Mouse (Mus musculus) ES-E14 (cell line): ENCODE results near the gene Myo3b. TPM values are rescaled to one million over a fixed set of nuclear protein-coding genes. Genes with fewer than 3 reads are reported as not detected.

Source experiments
- DNase-seq: peaks from one replicate; pipeline ENCODE4 v3.0.0-alpha.2; 2013; ENCODE audit warnings: low read depth, low spot score
- H3K27ac ChIP-seq: 2 replicates; pipeline ENCODE4 v1.5.1; 2012; ENCODE audit warnings: low read depth, mild to moderate bottlenecking, low read length, moderate library complexity, mixed read lengths; ENCODE audit not compliant: poor library complexity, insufficient read depth, severe bottlenecking
- H3K36me3 ChIP-seq: 2 replicates; pipeline ENCODE4 v1.6.1; 2012; ENCODE audit warnings: mild to moderate bottlenecking, low read length, moderate library complexity, mixed read lengths; ENCODE audit not compliant: control insufficient read depth, poor library complexity, insufficient read depth, severe bottlenecking
- H3K4me1 ChIP-seq, 2 experiments: fragments of 150-350 bp in 1 of 2; sonication (generic) in 1 of 2; 2 replicates each; pipeline ENCODE4 v1.6.1; 2012; ENCODE audit warnings: low read length in 2 of 2, mild to moderate bottlenecking in 1 of 2, mixed read lengths in 1 of 2; ENCODE audit not compliant: control insufficient read depth in 2 of 2, insufficient read depth in 2 of 2, poor library complexity in 1 of 2
- H3K4me3 ChIP-seq, 2 experiments: fragments of 150-350 bp in 1 of 2; sonication (generic) in 1 of 2; 2 replicates each; pipeline ENCODE4 v1.5.1; 2012; ENCODE audit warnings: low read length in 2 of 2, low read depth in 1 of 2, mild to moderate bottlenecking in 1 of 2, mixed read lengths in 1 of 2; ENCODE audit not compliant: insufficient read depth in 1 of 2, poor library complexity in 1 of 2, severe bottlenecking in 1 of 2
- H3K9ac ChIP-seq: 2 replicates; pipeline ENCODE4 v1.6.1; 2012; ENCODE audit warnings: low read depth, mild to moderate bottlenecking, low read length, mixed read lengths; ENCODE audit not compliant: poor library complexity, insufficient read depth, severe bottlenecking
- H3K9me3 ChIP-seq: fragments of 150-350 bp; sonication (generic); 2 replicates; pipeline ENCODE4 v1.6.1; 2012; ENCODE audit warnings: low read depth, mild to moderate bottlenecking, low read length; ENCODE audit not compliant: control insufficient read depth, insufficient read depth
- CHD2 ChIP-seq: IDR thresholded peaks from 2 replicates; pipeline ENCODE4 v1.6.1; 2014; ENCODE audit warnings: mild to moderate bottlenecking, low read depth, low read length, inconsistent platforms
- HCFC1 ChIP-seq: IDR thresholded peaks from 2 replicates; pipeline ENCODE4 v1.6.1; 2012; ENCODE audit warnings: low read length, inconsistent platforms, borderline replicate concordance; ENCODE audit not compliant: insufficient read depth
- MAFK ChIP-seq: IDR thresholded peaks from 2 replicates; pipeline ENCODE4 v1.6.1; 2014; ENCODE audit warnings: mild to moderate bottlenecking, low read depth, low read length, inconsistent platforms; ENCODE audit not compliant: insufficient read depth
- ZC3H11A ChIP-seq: IDR thresholded peaks from 2 replicates; pipeline ENCODE4 v1.6.1; 2012; ENCODE audit warnings: low read depth, mild to moderate bottlenecking, inconsistent platforms, low read length, borderline replicate concordance
- ZNF384 ChIP-seq: IDR thresholded peaks from 2 replicates; pipeline ENCODE4 v1.6.1; 2012; ENCODE audit warnings: low read depth, low read length, inconsistent platforms
- in situ Hi-C, 2 experiments: fragments of 600-800 bp; cut with MboI; formaldehyde crosslinking; loops; one replicate each; pipeline ENCODE4 v1.15.1; 2025; ENCODE audit warnings: low sequenced_read_pairs in 2 of 2, inconsistent platforms in 1 of 2; ENCODE audit not compliant: unreplicated experiment in 2 of 2
- total RNA-seq: library from RNA; depleted of rRNA; stranded (reverse); fragments of 300-350 nt; gene quantifications from 2 replicates; pipeline ENCODE4 v1.2.3, GENCODE M21; 2012

Gene Myo3b
- total RNA-seq, 1 experiment: 0.13 TPM

GRCm38 (mm10) chr2:70399441-70400115 lies 360.7 kb downstream of the Myo3b start:
- no peak for TF ChIP-seq ZC3H11A
- no peak for TF ChIP-seq MAFK
- TF ChIP-seq HCFC1: no peak
- TF ChIP-seq CHD2: no peak
- TF ChIP-seq ZNF384: no peak
- H3K27ac ChIP-seq: no peak overlapping the region
- no peaks in the 10 kb centered on the region for H3K36me3 ChIP-seq
- no peak overlapping the region for H3K9ac ChIP-seq
- H3K4me1 ChIP-seq: 0 out of 4 replicates have a peak, but pooled peaks cover 0 to 3% of the 10 kb centered on the region in 2 experiments
- H3K9me3 ChIP-seq: no peaks in the 10 kb centered on the region
- in situ Hi-C loops: no loop called here
- no peak for DNase-seq
- no peak overlapping the region for H3K4me3 ChIP-seq

- DNase-seq: no peak
- H3K9me3 ChIP-seq: no peaks in the 10 kb centered on the region
- no peak overlapping the region for H3K4me3 ChIP-seq
- no peak overlapping the region for H3K27ac ChIP-seq
- TF ChIP-seq MAFK: no peak
- TF ChIP-seq ZC3H11A: no peak
- TF ChIP-seq CHD2: no peak
- no peak for TF ChIP-seq ZNF384
- TF ChIP-seq HCFC1: no peak
- 0 out of 4 replicates have a peak, but pooled peaks cover 0 to 3% of the 10 kb centered on the region in 2 experiments for H3K4me1 ChIP-seq
- H3K36me3 ChIP-seq: no peaks in the 10 kb centered on the region
- in situ Hi-C loops: no loop called here
- no peak overlapping the region for H3K9ac ChIP-seq
These were observed 361.4 kb downstream of the Myo3b start for GRCm38 (mm10) chr2:70400321-70400720.

- TF ChIP-seq CHD2: no peak
- TF ChIP-seq ZNF384: no peak
- H3K9ac ChIP-seq: no peak overlapping the region
- in situ Hi-C loops: no loop called here
- no peak for DNase-seq
- H3K9me3 ChIP-seq: no peaks in the 10 kb centered on the region
- no peaks in the 10 kb centered on the region for H3K36me3 ChIP-seq
- H3K4me1 ChIP-seq: 0 out of 4 replicates have a peak, but pooled peaks cover 0 to 3% of the 10 kb centered on the region in 2 experiments
- H3K27ac ChIP-seq: no peak overlapping the region
- no peak overlapping the region for H3K4me3 ChIP-seq
These were observed 365.4 kb downstream of the Myo3b start for GRCm38 (mm10) chr2:70404301-70404700.

- DNase-seq: no peak
These were observed 367.9 kb downstream of the Myo3b start for GRCm38 (mm10) chr2:70406846-70407245.

GRCm38 (mm10) chr2:70407729-70408128 lies 368.8 kb downstream of the Myo3b start:
- no peak overlapping the region for H3K9ac ChIP-seq
- no peaks in the 10 kb centered on the region for H3K36me3 ChIP-seq
- TF ChIP-seq HCFC1 (no peak), CHD2 (no peak), ZNF384 (no peak), MAFK (peak; percentile 66), ZC3H11A (no peak)
- 0 out of 4 replicates have a peak, but pooled peaks cover 0 to 3% of the 10 kb centered on the region in 2 experiments for H3K4me1 ChIP-seq
- DNase-seq: no peak
- no peaks in the 10 kb centered on the region for H3K9me3 ChIP-seq
- no peak overlapping the region for H3K27ac ChIP-seq
- no peak overlapping the region for H3K4me3 ChIP-seq
- in situ Hi-C loops: no loop called here

More at GRCm38 (mm10) chr2:70406846-70407245, 367.9 kb downstream of the Myo3b start:
- Histone ChIP-seq H3K36me3 (no peaks in the 10 kb centered on the region), H3K27ac (no peak overlapping the region), H3K9me3 (no peaks in the 10 kb centered on the region), H3K9ac (no peak overlapping the region), H3K4me1 (0 out of 4 replicates have a peak, but pooled peaks cover 0 to 3% of the 10 kb centered on the region in 2 experiments), H3K4me3 (no peak overlapping the region)
- in situ Hi-C loops: no loop called here
- TF ChIP-seq ZC3H11A (no peak), ZNF384 (no peak), MAFK (no peak), HCFC1 (no peak), CHD2 (no peak)
